Mouse (Mus musculus): ENCODE data around the gene Arhgef10l.

- TF ChIP-seq CTCF (IDR thresholded peaks at IDR 0.05; ENCODE audit: control insufficient read depth, insufficient read depth, insufficient replicate concordance, low read depth, low read length) (no peak), POLR2A (IDR thresholded peaks at IDR 0.05; ENCODE audit: control insufficient read depth, low read depth, low read length) (no peak)
Measured at GRCm38 (mm10) chr4:140699441-140700127, 33.8 kb upstream of the Arhgef10l start.
